Mouse (Mus musculus) spleen, adult 10 weeks (tissue): ENCODE measurements around the gene Upb1. TPM values are rescaled to one million over a fixed set of nuclear protein-coding genes. Genes with fewer than 3 reads are reported as not detected.

Source experiments
- polyA plus RNA-seq: library from polyadenylated mRNA; stranded (reverse); fragments of 350-450 nt; fragmentation: Illumina TruSeq; extraction: RNeasy Lipid Tissue Mini Kit (QIAGEN cat#74804); gene quantifications from one replicate; pipeline ENCODE4 v1.2.3, GENCODE M21; 2015; ENCODE audit warnings: low replicate concordance; ENCODE audit not compliant: insufficient read depth

Gene Upb1
- polyA plus RNA-seq: 3.4 TPM

GRCm38 (mm10) chr10:75400958-75401357, at the start of gene Upb1:
Gene Upb1, plus strand, starts transcription at chr10:75401115.

Other genes starting within 250 kb of the Upb1 start
- 43.9 TPM for gene Specc1l, start 189.0 kb upstream of the Upb1 start, polyA plus RNA-seq
- gene Adora2a, start 84.2 kb upstream of the Upb1 start, polyA plus RNA-seq: 5.3 TPM
- 134 TPM for gene Snrpd3, start 116.4 kb downstream of the Upb1 start, polyA plus RNA-seq
- gene Gucd1, start 116.9 kb downstream of the Upb1 start, polyA plus RNA-seq: 54.9 TPM
- 2.1 TPM for gene Lrrc75b, start 159.2 kb downstream of the Upb1 start, polyA plus RNA-seq
- gene Ggt1, start 160.5 kb downstream of the Upb1 start, polyA plus RNA-seq: 3.0 TPM
- 11.0 TPM for gene Ggt5, start 188.2 kb downstream of the Upb1 start, polyA plus RNA-seq
- gene Susd2, start 242.9 kb downstream of the Upb1 start, polyA plus RNA-seq: 6.8 TPM